Mouse (Mus musculus): ENCODE results near the gene St8sia2.
A peak's percentile ranks its signal among the peaks of the same experiment; 100 is the strongest.
"Not testable (repeated sequence)": the region's sequence is repeated elsewhere in the genome, so short reads cannot be mapped to it uniquely, and the experiment has no call there.

St8sia2 gene

GRCm38 (mm10) chr7:73972157-73972556 is 41.3 kb downstream of the St8sia2 start:
- not testable (repeated sequence) for DNase-seq

GRCm38 (mm10) chr7:73965164-73965563 is 48.3 kb downstream of the St8sia2 start:
- no peak for DNase-seq

GRCm38 (mm10) chr7:73962431-73962830 is 51.1 kb downstream of the St8sia2 start:
- DNase-seq, result no peak

- DNase-seq, result peak; percentile 14
Observed at GRCm38 (mm10) chr7:73954441-73954840, 59.0 kb downstream of the St8sia2 start.

- no peak for DNase-seq
Observed at GRCm38 (mm10) chr7:73953131-73953530, 60.4 kb downstream of the St8sia2 start.

- DNase-seq, result peak; percentile 36
Observed at GRCm38 (mm10) chr7:73941640-73942039, 71.8 kb downstream of the St8sia2 start.

- DNase-seq, result no peak
Observed at GRCm38 (mm10) chr7:73939236-73939635, 74.3 kb downstream of the St8sia2 start.

GRCm38 (mm10) chr7:73938046-73938810 is 75.3 kb downstream of the St8sia2 start:
- no peak for DNase-seq

- DNase-seq, result no peak
Observed at GRCm38 (mm10) chr7:73936119-73936518, 77.4 kb downstream of the St8sia2 start.

- DNase-seq, result no peak
Observed at GRCm38 (mm10) chr7:73935703-73936102, 77.8 kb downstream of the St8sia2 start.

GRCm38 (mm10) chr7:73933036-73933435 is 80.5 kb downstream of the St8sia2 start:
- DNase-seq, result no peak

GRCm38 (mm10) chr7:73920921-73921485 is 92.5 kb downstream of the St8sia2 start:
- DNase-seq, result no peak

- no peak for DNase-seq
Observed at GRCm38 (mm10) chr7:73917633-73918311, 95.7 kb downstream of the St8sia2 start.

- no peak for DNase-seq
Observed at GRCm38 (mm10) chr7:73911899-73912298, 101.6 kb downstream of the St8sia2 start.

- DNase-seq, result no peak
Observed at GRCm38 (mm10) chr7:73910843-73911242, 102.6 kb downstream of the St8sia2 start.

- no peak for DNase-seq
Observed at GRCm38 (mm10) chr7:73909432-73910205, 103.9 kb downstream of the St8sia2 start.

- no peak for DNase-seq
Observed at GRCm38 (mm10) chr7:73894506-73894905, 119.0 kb downstream of the St8sia2 start.

- no peak for DNase-seq
Observed at GRCm38 (mm10) chr7:73891830-73892229, 121.7 kb downstream of the St8sia2 start.

GRCm38 (mm10) chr7:73890891-73891610 is 122.4 kb downstream of the St8sia2 start:
- DNase-seq, result no peak

- DNase-seq, result no peak
Observed at GRCm38 (mm10) chr7:73890466-73890865, 123.0 kb downstream of the St8sia2 start.

All from kidney, adult 11 months (tissue).